Mouse (Mus musculus): ENCODE results near the gene Ranbp3l.

Ranbp3l gene

GRCm38 (mm10) chr15:9100446-9101077 is 132.8 kb downstream of the Ranbp3l start:
- no peak for DNase-seq

- DNase-seq = no peak
Observed at GRCm38 (mm10) chr15:9106303-9107074, 138.7 kb downstream of the Ranbp3l start.

- DNase-seq = no peak
Observed at GRCm38 (mm10) chr15:9110526-9111347, 143.0 kb downstream of the Ranbp3l start.

DNA sequence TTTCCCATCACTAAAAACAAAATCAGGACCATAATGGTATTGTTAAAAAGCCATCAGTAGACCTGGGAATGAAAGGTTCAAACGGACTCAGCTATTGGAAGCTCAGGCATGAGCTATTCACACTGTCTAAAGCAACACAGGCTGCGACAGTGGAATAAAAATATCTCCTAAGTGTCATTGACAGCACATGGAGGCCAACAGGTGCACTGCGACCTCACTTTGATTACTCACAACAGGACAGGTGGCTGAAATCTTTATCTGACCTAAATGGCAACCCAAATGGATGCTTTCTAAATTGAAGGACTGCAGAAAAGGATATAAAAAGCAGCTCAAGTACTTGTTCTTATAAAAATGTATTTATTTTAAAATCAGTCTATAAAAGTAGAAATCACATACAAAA is 143.9 kb downstream of the Ranbp3l start:
- no peak for DNase-seq

DNA sequence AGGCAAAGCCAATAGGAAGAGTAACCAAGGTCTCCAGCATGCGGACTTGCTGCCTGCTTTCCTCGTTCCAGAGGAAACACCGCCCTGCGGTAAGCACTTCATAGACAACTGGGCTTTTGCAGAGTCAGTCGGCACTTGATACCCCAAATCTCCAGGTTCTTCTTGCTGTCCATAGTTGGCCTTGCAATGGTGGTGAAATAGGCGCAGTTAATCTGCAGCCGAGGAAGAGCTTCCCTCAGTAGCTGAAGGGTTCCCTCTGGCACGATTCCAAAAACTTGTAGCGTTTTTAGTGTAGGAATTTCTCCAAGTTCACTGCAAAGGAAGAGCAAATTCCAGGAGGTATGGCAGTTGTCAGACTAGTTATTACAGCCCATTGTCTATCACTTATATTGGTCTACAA is 145.8 kb downstream of the Ranbp3l start:
- no peak for DNase-seq

DNA sequence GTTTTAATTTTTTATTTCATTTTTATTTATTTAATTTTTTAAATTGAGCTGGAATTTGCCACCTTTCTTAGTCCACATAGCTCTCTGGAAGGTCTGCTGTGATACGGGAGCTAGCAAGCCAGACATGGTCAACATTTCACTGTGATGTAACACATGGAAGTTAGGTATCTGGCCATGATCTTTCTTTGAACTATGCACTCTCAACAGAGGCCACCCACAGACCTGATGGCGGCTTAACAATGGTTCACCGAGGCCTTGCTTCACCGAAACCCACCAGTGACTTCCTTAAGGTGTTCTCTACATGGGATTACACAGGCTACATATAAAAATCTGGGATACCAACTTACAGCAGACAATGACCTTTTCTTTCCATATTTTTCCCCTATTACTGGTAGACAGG is 146.4 kb downstream of the Ranbp3l start:
- DNase-seq = no peak

GRCm38 (mm10) chr15:9114599-9114998 is 146.8 kb downstream of the Ranbp3l start:
- DNase-seq = no peak

All from spleen, adult 18-20 months (tissue).